Mouse (Mus musculus): ENCODE data around the gene Aebp2. TPM values are rescaled to one million over a fixed set of nuclear protein-coding genes. Genes with fewer than 3 reads are reported as not detected.
A peak's percentile ranks its signal among the peaks of the same experiment; 100 is the strongest.

Aebp2 gene
- polyA plus RNA-seq, 1 experiment from 2014 or later: 3.0 TPM

DNA sequence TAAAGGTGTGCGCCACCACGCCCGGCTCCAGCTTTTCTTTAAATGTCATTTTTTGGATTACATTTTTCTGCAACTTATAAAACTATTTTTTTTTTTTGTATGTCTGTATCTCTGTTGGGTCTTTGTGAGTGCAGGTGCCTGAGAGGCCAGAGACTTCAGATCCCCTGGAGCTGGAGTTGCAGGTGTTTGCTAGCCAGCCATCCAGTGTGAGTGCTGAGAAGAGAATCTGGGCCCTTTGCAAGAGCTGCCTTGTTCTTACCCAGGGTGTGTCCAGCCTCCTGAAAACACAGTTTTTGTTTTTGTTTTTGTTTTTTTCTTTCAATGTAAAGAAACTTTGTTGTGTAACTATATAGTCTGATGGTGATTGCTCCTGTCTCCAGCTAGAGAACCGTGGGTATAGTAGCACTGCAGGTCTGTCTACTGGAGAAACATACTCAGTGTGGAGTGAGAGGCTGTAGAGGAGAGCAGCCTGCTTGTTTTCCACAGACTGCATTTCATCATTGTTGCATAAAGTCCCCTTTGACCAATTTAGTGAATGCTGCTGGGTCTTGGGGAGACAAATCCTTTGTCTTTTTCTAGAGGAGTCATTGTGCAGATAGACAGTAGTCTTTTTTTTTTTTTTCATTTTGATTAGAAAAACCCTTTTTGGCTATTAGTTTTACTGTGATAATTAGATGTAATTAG lies 6.9 kb downstream of the Aebp2 start:
- Histone ChIP-seq H3K4me3 (replicated peaks) (no peak overlapping the region), H3K4me1 (replicated peaks) (peaks cover 36% of the 10 kb centered on the region), H3K9me3 (replicated peaks) (no peaks in the 10 kb centered on the region), H3K9ac (no peak overlapping the region), H3K27ac (no peak overlapping the region), H3K27me3 (no peaks in the 10 kb centered on the region), H3K36me3 (peaks cover 7% of the 10 kb centered on the region), H3K4me2 (no peak overlapping the region)
- WGBS (ENCODE audit: insufficient replicate concordance): 85% methylated on average over 4 of the region's 4 CpGs
- DNase-seq (no peak), ATAC-seq (ENCODE audit: low read depth) (no peak)

- Histone ChIP-seq H3K27me3 (no peaks in the 10 kb centered on the region), H3K36me3 (peaks cover 10% of the 10 kb centered on the region), H3K9me3 (replicated peaks) (no peaks in the 10 kb centered on the region), H3K4me1 (replicated peaks) (peaks cover 29% of the 10 kb centered on the region), H3K4me3 (replicated peaks) (no peak overlapping the region), H3K4me2 (no peak overlapping the region), H3K27ac (no peak overlapping the region), H3K9ac (no peak overlapping the region)
- 71% methylated on average over 4 of the region's 4 CpGs for WGBS (ENCODE audit: insufficient replicate concordance)
- DNase-seq: no peak
- no peak for ATAC-seq (ENCODE audit: low read depth)
These were observed 7.8 kb downstream of the Aebp2 start for GRCm38 (mm10) chr6:140630306-140630705.

- no peak overlapping the region for H3K27ac ChIP-seq
These were observed 11.2 kb downstream of the Aebp2 start for GRCm38 (mm10) chr6:140633616-140634015.

GRCm38 (mm10) chr6:140636290-140636689 lies 13.8 kb downstream of the Aebp2 start:
- no peaks in the 10 kb centered on the region for H3K9me3 ChIP-seq (replicated peaks)
- DNase-seq: no peak
- peaks cover 56% of the 10 kb centered on the region for H3K36me3 ChIP-seq
- H3K27me3 ChIP-seq: no peaks in the 10 kb centered on the region
- H3K4me3 ChIP-seq (replicated peaks): no peak overlapping the region
- peaks cover 5% of the 10 kb centered on the region for H3K4me1 ChIP-seq (replicated peaks)
- no peak overlapping the region for H3K4me2 ChIP-seq
- 71% methylated on average over 4 of the region's 4 CpGs for WGBS (ENCODE audit: insufficient replicate concordance)
- ATAC-seq (ENCODE audit: low read depth): no peak
- H3K9ac ChIP-seq: no peak overlapping the region
- no peak overlapping the region for H3K27ac ChIP-seq

More at GRCm38 (mm10) chr6:140633616-140634015, 11.2 kb downstream of the Aebp2 start:
- Histone ChIP-seq H3K36me3 (peaks cover 37% of the 10 kb centered on the region), H3K9me3 (replicated peaks) (no peaks in the 10 kb centered on the region), H3K4me1 (replicated peaks) (peaks cover 10% of the 10 kb centered on the region), H3K27me3 (no peaks in the 10 kb centered on the region), H3K9ac (no peak overlapping the region), H3K4me2 (no peak overlapping the region), H3K4me3 (replicated peaks) (no peak overlapping the region)
- WGBS (ENCODE audit: insufficient replicate concordance): 85% methylated on average over 8 of the region's 8 CpGs
- ATAC-seq (ENCODE audit: low read depth) (no peak), DNase-seq (no peak)

GRCm38 (mm10) chr6:140642010-140642409 lies 19.5 kb downstream of the Aebp2 start:
- WGBS (ENCODE audit: insufficient replicate concordance): 87% methylated on average over 7 of the region's 7 CpGs
- no peak overlapping the region for H3K4me3 ChIP-seq (replicated peaks)
- H3K4me2 ChIP-seq: no peak overlapping the region
- no peaks in the 10 kb centered on the region for H3K4me1 ChIP-seq (replicated peaks)
- no peak overlapping the region for H3K9ac ChIP-seq
- peaks cover 75% of the 10 kb centered on the region for H3K36me3 ChIP-seq
- no peak overlapping the region for H3K27ac ChIP-seq
- H3K9me3 ChIP-seq (replicated peaks): no peaks in the 10 kb centered on the region
- no peak for DNase-seq
- no peak for ATAC-seq (ENCODE audit: low read depth)
- no peaks in the 10 kb centered on the region for H3K27me3 ChIP-seq

DNA sequence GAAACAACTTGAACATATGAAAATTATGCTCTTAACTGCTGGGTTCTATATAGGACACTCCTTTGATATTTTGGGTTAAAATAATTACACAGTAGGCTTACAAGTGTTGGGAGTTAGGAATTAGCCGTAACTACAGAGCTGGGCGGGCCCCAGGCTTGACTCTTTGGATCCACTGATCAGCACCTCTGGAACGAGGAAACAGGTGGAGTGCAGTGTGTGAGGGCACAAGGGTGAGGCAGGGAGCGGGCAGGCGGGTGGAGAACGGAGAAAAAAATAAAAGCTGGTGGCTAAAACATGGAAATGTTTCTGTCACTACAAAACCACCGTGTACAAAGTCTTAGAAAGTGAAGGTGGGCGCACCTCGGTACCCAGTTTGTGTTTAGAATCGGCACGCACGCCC lies 20.2 kb downstream of the Aebp2 start:
- ATAC-seq (ENCODE audit: low read depth): no peak
- Histone ChIP-seq H3K36me3 (peaks cover 74% of the 10 kb centered on the region), H3K4me2 (no peak overlapping the region), H3K27me3 (no peaks in the 10 kb centered on the region), H3K4me1 (replicated peaks) (no peaks in the 10 kb centered on the region), H3K9me3 (replicated peaks) (no peaks in the 10 kb centered on the region), H3K4me3 (replicated peaks) (no peak overlapping the region), H3K9ac (no peak overlapping the region), H3K27ac (no peak overlapping the region)
- 83% methylated on average over 12 of the region's 12 CpGs for WGBS (ENCODE audit: insufficient replicate concordance)
- DNase-seq: no peak

GRCm38 (mm10) chr6:140645931-140646330 lies 23.5 kb downstream of the Aebp2 start:
- DNase-seq (no peak), ATAC-seq (ENCODE audit: low read depth) (no peak)
- Histone ChIP-seq H3K4me3 (replicated peaks) (no peak overlapping the region), H3K4me1 (replicated peaks) (no peaks in the 10 kb centered on the region), H3K9ac (no peak overlapping the region), H3K4me2 (no peak overlapping the region), H3K27ac (no peak overlapping the region), H3K9me3 (replicated peaks) (no peaks in the 10 kb centered on the region), H3K27me3 (no peaks in the 10 kb centered on the region), H3K36me3 (peaks cover 72% of the 10 kb centered on the region)

- H3K4me3 ChIP-seq (replicated peaks): no peak overlapping the region
- 84% methylated on average over 6 of the region's 6 CpGs for WGBS (ENCODE audit: insufficient replicate concordance)
- H3K4me2 ChIP-seq: no peak overlapping the region
- H3K27me3 ChIP-seq: no peaks in the 10 kb centered on the region
- DNase-seq: no peak
- peaks cover 69% of the 10 kb centered on the region for H3K36me3 ChIP-seq
- peak; percentile 50; the same call in 1 of the 2 replicates for ATAC-seq (ENCODE audit: low read depth)
- H3K9ac ChIP-seq: no peak overlapping the region
- no peaks in the 10 kb centered on the region for H3K9me3 ChIP-seq (replicated peaks)
- H3K4me1 ChIP-seq (replicated peaks): no peaks in the 10 kb centered on the region
- no peak overlapping the region for H3K27ac ChIP-seq
These were observed 24.4 kb downstream of the Aebp2 start for GRCm38 (mm10) chr6:140646892-140647291.

GRCm38 (mm10) chr6:140649812-140650211 lies 27.3 kb downstream of the Aebp2 start:
- Histone ChIP-seq H3K4me1 (replicated peaks) (no peaks in the 10 kb centered on the region), H3K9me3 (replicated peaks) (no peaks in the 10 kb centered on the region), H3K9ac (no peak overlapping the region), H3K36me3 (peaks cover 64% of the 10 kb centered on the region), H3K4me3 (replicated peaks) (no peak overlapping the region), H3K27me3 (no peaks in the 10 kb centered on the region), H3K4me2 (no peak overlapping the region), H3K27ac (no peak overlapping the region)
- no peak for ATAC-seq (ENCODE audit: low read depth)
- no peak for DNase-seq
- WGBS (ENCODE audit: insufficient replicate concordance): 62% methylated on average over 1 of the region's 1 CpGs

- DNase-seq (no peak), ATAC-seq (ENCODE audit: low read depth) (no peak)
- no peak overlapping the region for H3K4me2 ChIP-seq
- H3K27ac ChIP-seq: no peak overlapping the region
- no peaks in the 10 kb centered on the region for H3K27me3 ChIP-seq
- H3K9ac ChIP-seq: no peak overlapping the region
- H3K4me1 ChIP-seq (replicated peaks): no peaks in the 10 kb centered on the region
- WGBS (ENCODE audit: insufficient replicate concordance): 89% methylated on average over 7 of the region's 7 CpGs
- H3K4me3 ChIP-seq (replicated peaks): no peak overlapping the region
- H3K9me3 ChIP-seq (replicated peaks): no peaks in the 10 kb centered on the region
- H3K36me3 ChIP-seq: peaks cover 55% of the 10 kb centered on the region
These were observed 29.5 kb downstream of the Aebp2 start for GRCm38 (mm10) chr6:140651923-140652322.

- Histone ChIP-seq H3K9ac (no peak overlapping the region), H3K4me2 (no peak overlapping the region), H3K4me3 (replicated peaks) (no peak overlapping the region), H3K9me3 (replicated peaks) (no peaks in the 10 kb centered on the region), H3K27me3 (no peaks in the 10 kb centered on the region), H3K36me3 (peaks cover 29% of the 10 kb centered on the region), H3K27ac (no peak overlapping the region), H3K4me1 (replicated peaks) (no peaks in the 10 kb centered on the region)
- no peak for ATAC-seq (ENCODE audit: low read depth)
- no peak for DNase-seq
- WGBS (ENCODE audit: insufficient replicate concordance): 85% methylated on average over 7 of the region's 7 CpGs
These were observed 33.0 kb downstream of the Aebp2 start for GRCm38 (mm10) chr6:140655451-140655850.

DNA sequence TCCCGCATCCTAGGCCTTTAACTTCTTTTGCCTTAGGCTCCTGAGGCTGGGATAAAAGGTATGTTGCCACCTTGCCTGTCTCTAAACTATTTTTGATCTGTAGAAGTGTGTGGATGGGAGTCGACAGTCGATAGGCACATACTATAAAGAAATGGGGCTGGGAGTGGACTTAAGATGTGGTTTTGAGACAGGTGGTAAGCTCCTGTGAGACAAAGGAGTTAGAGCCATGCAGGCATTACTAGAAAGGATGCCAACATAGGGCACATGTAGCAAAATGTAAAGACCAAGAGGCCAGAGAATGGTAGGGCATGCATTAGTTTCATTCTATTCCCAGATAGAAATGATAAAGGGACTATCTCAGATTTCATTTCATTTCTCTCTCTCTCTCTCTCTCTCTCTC lies 34.5 kb downstream of the Aebp2 start:
- Histone ChIP-seq H3K27me3 (no peaks in the 10 kb centered on the region), H3K27ac (no peak overlapping the region), H3K9me3 (replicated peaks) (no peaks in the 10 kb centered on the region), H3K4me2 (no peak overlapping the region), H3K4me1 (replicated peaks) (no peaks in the 10 kb centered on the region), H3K4me3 (replicated peaks) (no peak overlapping the region), H3K9ac (no peak overlapping the region), H3K36me3 (peaks cover 24% of the 10 kb centered on the region)
- ATAC-seq (ENCODE audit: low read depth) (no peak), DNase-seq (no peak)
- 80% methylated on average over 3 of the region's 3 CpGs for WGBS (ENCODE audit: insufficient replicate concordance)
